Mouse (Mus musculus): ENCODE measurements around the gene Slc41a3. TPM values are rescaled to one million over a fixed set of nuclear protein-coding genes. Genes with fewer than 3 reads are reported as not detected.

The Slc41a3 gene
- polyA plus RNA-seq, 1 experiment from 2014 or later, result 5.6 TPM

DNA sequence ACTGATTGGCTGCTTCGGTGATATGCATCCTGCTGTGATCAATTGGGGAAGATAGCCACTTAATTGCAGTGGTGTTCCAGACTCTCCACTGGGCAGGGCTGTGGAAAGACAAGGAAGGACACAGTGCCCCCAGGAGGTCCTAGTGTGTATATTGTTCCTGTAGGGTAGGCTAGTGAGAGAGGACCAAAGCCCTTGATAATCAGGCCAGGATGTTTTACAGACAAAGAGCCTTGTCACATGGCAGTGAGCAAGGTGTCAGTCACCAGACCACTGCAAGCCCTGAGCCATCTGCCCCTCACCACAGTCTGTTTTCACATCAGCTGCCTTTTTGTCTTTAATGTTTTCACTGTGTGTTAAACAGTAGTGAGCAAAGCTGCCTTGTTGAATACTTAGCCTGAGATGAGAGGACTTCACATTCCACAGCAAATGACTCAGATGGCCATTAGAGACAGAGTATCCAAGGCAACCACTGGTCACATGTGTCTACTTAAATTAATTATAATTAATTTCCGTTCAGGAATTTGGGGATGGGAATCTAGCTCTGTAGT lies 43.2 kb upstream of the Slc41a3 start:
- H3K27me3 ChIP-seq (ENCODE audit: insufficient read depth, low read length), result no peaks in the 10 kb centered on the region
- no peak overlapping the region for H3K4me3 ChIP-seq (replicated peaks; ENCODE audit: low read depth, low read length)
- no peaks in the 10 kb centered on the region for H3K9me3 ChIP-seq (replicated peaks; ENCODE audit: low read length)
- peak; percentile 51 for DNase-seq (ENCODE audit: low spot score)
- no peak overlapping the region for H3K9ac ChIP-seq (ENCODE audit: low read depth, low read length)
- H3K4me1 ChIP-seq (replicated peaks; ENCODE audit: insufficient read depth, low read length), result no peaks in the 10 kb centered on the region
- 30% methylated on average over 2 of the region's 2 CpGs for WGBS
- H3K36me3 ChIP-seq (ENCODE audit: insufficient read depth, low read length), result 0 out of 2 replicates have a peak, but pooled peaks cover 5% of the 10 kb centered on the region
- H3K27ac ChIP-seq, result 0 out of 2 replicates have a peak overlapping the region, but pooled peaks have one; percentile 19
- 0 out of 2 replicates have a peak, but pooled peaks have one; percentile 35 for ATAC-seq (replicated peaks; ENCODE audit: low FRiP score, low read depth)
- TF ChIP-seq CTCF (IDR thresholded peaks at IDR 0.05; ENCODE audit: low read depth), result peak; percentile 59
- H3K4me2 ChIP-seq (ENCODE audit: low read length), result no peak overlapping the region

DNA sequence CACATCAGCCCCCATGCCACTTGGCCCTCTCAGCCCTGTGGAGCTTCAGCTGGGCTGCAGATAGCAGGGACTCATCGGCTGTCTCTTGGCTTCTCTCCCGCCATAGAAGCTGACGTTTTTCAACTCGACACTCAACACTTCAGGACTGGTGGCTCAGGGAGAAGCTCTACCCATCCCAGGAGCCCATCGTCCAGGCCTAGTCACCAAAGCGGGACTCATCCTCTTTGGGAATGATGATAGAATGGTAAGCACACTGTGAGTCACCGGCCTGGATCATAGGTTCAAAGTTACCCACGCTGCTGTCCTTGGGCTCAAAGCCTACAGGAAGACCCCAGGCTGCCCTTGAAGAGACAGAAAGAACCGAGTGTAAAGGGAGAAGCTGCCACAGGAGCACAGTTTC lies 40.3 kb upstream of the Slc41a3 start:
- no peak for TF ChIP-seq CTCF (IDR thresholded peaks at IDR 0.05; ENCODE audit: low read depth)
- Histone ChIP-seq H3K9ac (ENCODE audit: low read depth, low read length) (no peak overlapping the region), H3K4me2 (ENCODE audit: low read length) (no peak overlapping the region), H3K36me3 (ENCODE audit: insufficient read depth, low read length) (0 out of 2 replicates have a peak, but pooled peaks cover 5% of the 10 kb centered on the region), H3K4me3 (replicated peaks; ENCODE audit: low read depth, low read length) (no peak overlapping the region), H3K27ac (no peak overlapping the region), H3K4me1 (replicated peaks; ENCODE audit: insufficient read depth, low read length) (no peaks in the 10 kb centered on the region), H3K27me3 (ENCODE audit: insufficient read depth, low read length) (no peaks in the 10 kb centered on the region), H3K9me3 (replicated peaks; ENCODE audit: low read length) (no peaks in the 10 kb centered on the region)
- WGBS, result 74% methylated on average over 9 of the region's 9 CpGs
- ATAC-seq (replicated peaks; ENCODE audit: low FRiP score, low read depth) (no peak), DNase-seq (ENCODE audit: low spot score) (no peak)

DNA sequence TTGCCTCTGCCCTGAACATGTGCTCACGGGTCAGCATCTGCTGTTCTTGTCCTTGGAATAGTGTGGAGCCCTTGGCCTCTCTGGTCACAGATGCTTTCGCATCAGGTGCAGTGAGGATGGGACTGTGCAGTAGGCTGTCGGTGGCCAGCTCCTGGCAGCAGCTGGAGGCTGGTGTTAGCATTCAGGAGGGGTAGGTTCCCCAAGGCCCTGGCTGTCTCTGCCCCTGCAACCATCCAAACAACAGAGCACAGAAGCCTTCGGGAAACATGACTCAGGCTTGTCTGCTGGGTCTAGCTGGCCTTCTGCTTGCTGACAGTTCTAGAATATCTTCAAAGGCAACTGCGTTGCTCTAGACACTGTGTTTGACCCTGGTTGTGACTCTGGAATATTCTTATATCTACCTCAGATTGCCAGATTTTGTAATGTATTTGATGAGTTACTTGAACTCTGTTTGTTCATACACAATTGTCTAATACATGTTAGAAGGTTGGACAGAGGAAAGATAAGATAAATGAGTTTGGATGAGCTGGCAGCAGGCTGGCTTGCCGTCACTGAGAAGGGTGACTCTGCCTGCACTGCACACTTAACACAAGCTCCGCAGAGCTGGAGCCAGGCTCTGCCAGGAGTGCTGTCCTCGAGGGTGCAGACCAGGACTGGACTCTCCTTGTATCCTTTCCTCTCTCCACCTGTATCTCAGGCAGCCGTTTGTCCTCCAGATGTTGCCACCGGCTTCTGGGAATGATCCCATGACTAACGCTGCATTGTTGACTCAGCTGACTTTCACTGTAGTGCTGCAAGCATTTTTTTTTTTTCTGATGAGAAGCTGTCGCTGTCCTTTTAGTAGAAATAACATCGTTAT lies 38.9 kb upstream of the Slc41a3 start:
- no peaks in the 10 kb centered on the region for H3K36me3 ChIP-seq (ENCODE audit: insufficient read depth, low read length)
- TF ChIP-seq CTCF (IDR thresholded peaks at IDR 0.05; ENCODE audit: low read depth), result no peak
- 43% methylated on average over 13 of the region's 13 CpGs for WGBS
- no peaks in the 10 kb centered on the region for H3K27me3 ChIP-seq (ENCODE audit: insufficient read depth, low read length)
- ATAC-seq (replicated peaks; ENCODE audit: low FRiP score, low read depth) (no peak), DNase-seq (ENCODE audit: low spot score) (no peak)
- H3K4me2 ChIP-seq (ENCODE audit: low read length), result no peak overlapping the region
- no peak overlapping the region for H3K4me3 ChIP-seq (replicated peaks; ENCODE audit: low read depth, low read length)
- no peak overlapping the region for H3K27ac ChIP-seq
- H3K9me3 ChIP-seq (replicated peaks; ENCODE audit: low read length), result no peaks in the 10 kb centered on the region
- H3K9ac ChIP-seq (ENCODE audit: low read depth, low read length), result no peak overlapping the region
- 0 out of 2 replicates have a peak, but pooled peaks cover 5% of the 10 kb centered on the region for H3K4me1 ChIP-seq (replicated peaks; ENCODE audit: insufficient read depth, low read length)

DNA sequence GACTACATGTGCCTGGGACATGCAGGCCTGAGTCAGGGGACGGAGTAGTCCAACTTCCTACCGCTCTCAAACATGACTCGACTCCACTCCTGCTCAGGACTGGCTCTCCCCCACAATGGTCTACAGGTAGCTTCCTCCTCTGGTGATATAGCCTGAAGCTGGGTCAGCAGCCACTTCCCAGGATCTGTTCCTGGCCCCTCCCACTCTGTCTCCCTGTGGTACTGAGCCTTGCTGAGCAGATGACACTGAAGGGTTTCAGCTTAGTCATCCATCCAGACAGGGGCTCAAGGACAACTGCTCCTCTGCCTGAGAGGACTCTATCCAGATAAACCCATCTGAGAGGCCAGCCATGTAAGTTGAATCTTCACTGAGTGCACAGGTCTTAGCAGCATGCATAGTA lies 37.0 kb upstream of the Slc41a3 start:
- ATAC-seq (replicated peaks; ENCODE audit: low FRiP score, low read depth), result no peak
- no peak for DNase-seq (ENCODE audit: low spot score)
- no peak overlapping the region for H3K27ac ChIP-seq

DNA sequence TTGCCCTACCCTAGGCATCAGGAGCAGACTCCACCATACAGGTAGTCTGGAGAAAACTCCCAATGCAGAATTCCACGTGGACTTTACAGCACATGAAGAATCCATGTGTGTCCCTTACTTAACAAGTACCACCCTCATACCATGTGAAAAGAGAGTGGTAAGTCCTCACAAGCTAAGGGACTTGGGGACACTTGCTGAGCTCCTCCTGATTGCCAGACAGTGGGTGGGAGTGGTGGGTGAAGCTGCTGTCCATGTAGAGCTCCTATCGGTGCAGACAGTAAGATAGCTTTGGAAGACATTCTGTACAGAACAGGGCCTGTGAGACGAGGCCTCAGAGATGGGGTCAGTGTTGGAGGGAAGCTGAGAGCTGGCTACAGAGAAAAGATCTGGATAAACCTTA lies 36.6 kb upstream of the Slc41a3 start:
- DNase-seq (ENCODE audit: low spot score), result no peak
- no peaks in the 10 kb centered on the region for H3K27me3 ChIP-seq (ENCODE audit: insufficient read depth, low read length)
- no peaks in the 10 kb centered on the region for H3K36me3 ChIP-seq (ENCODE audit: insufficient read depth, low read length)
- WGBS, result 80% methylated on average over 3 of the region's 3 CpGs
- no peak for ATAC-seq (replicated peaks; ENCODE audit: low FRiP score, low read depth)
- 0 out of 2 replicates have a peak, but pooled peaks cover 5% of the 10 kb centered on the region for H3K4me1 ChIP-seq (replicated peaks; ENCODE audit: insufficient read depth, low read length)
- no peak for TF ChIP-seq CTCF (IDR thresholded peaks at IDR 0.05; ENCODE audit: low read depth)
- H3K27ac ChIP-seq, result no peak overlapping the region
- no peak overlapping the region for H3K4me2 ChIP-seq (ENCODE audit: low read length)
- H3K9me3 ChIP-seq (replicated peaks; ENCODE audit: low read length), result no peaks in the 10 kb centered on the region
- no peak overlapping the region for H3K9ac ChIP-seq (ENCODE audit: low read depth, low read length)
- no peak overlapping the region for H3K4me3 ChIP-seq (replicated peaks; ENCODE audit: low read depth, low read length)

More for the DNA sequence above, 37.0 kb upstream of the Slc41a3 start:
- H3K36me3 ChIP-seq (ENCODE audit: insufficient read depth, low read length), result no peaks in the 10 kb centered on the region
- H3K9me3 ChIP-seq (replicated peaks; ENCODE audit: low read length), result no peaks in the 10 kb centered on the region
- no peak overlapping the region for H3K9ac ChIP-seq (ENCODE audit: low read depth, low read length)
- no peaks in the 10 kb centered on the region for H3K27me3 ChIP-seq (ENCODE audit: insufficient read depth, low read length)
- no peak overlapping the region for H3K4me3 ChIP-seq (replicated peaks; ENCODE audit: low read depth, low read length)
- H3K4me2 ChIP-seq (ENCODE audit: low read length), result no peak overlapping the region
- 88% methylated on average over 3 of the region's 3 CpGs for WGBS
- no peak for TF ChIP-seq CTCF (IDR thresholded peaks at IDR 0.05; ENCODE audit: low read depth)
- 0 out of 2 replicates have a peak, but pooled peaks cover 5% of the 10 kb centered on the region for H3K4me1 ChIP-seq (replicated peaks; ENCODE audit: insufficient read depth, low read length)

DNA sequence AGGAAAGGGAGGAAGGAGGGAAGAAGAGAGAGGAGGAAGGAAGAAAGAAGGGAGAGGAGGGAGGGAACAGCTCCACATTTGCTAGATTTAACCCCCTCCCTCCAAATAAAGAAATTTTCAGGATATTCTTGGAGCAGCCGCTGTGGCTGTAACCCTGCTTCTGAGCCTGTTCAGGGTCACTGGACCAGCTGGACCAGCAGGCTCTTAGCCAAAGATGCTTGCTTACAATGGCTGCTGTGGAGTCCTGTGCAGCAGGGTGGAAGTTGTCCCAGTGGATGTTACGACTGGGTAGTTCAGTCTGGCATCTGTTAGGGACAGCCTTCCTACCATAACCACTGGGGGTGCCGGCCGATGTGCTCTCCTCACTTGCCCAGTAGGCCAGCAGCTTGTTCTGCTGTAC lies 35.8 kb upstream of the Slc41a3 start:
- Histone ChIP-seq H3K4me1 (replicated peaks; ENCODE audit: insufficient read depth, low read length) (0 out of 2 replicates have a peak, but pooled peaks cover 5% of the 10 kb centered on the region), H3K27ac (no peak overlapping the region), H3K4me3 (replicated peaks; ENCODE audit: low read depth, low read length) (no peak overlapping the region), H3K9me3 (replicated peaks; ENCODE audit: low read length) (no peaks in the 10 kb centered on the region), H3K27me3 (ENCODE audit: insufficient read depth, low read length) (no peaks in the 10 kb centered on the region), H3K9ac (ENCODE audit: low read depth, low read length) (no peak overlapping the region), H3K36me3 (ENCODE audit: insufficient read depth, low read length) (no peaks in the 10 kb centered on the region), H3K4me2 (ENCODE audit: low read length) (no peak overlapping the region)
- no peak for ATAC-seq (replicated peaks; ENCODE audit: low FRiP score, low read depth)
- TF ChIP-seq CTCF (IDR thresholded peaks at IDR 0.05; ENCODE audit: low read depth), result no peak
- WGBS, result 71% methylated on average over 4 of the region's 4 CpGs
- no peak for DNase-seq (ENCODE audit: low spot score)
